Mouse (Mus musculus) embryo, embryonic 9.5 days (tissue): ENCODE measurements around the gene Arid3c.
A peak's percentile ranks its signal among the peaks of the same experiment; 100 is the strongest.

Source experiments
- DNase-seq: peaks from one replicate; pipeline ENCODE4 v3.0.0-alpha.2; 2017; ENCODE audit errors: extremely low spot score

Arid3c gene

GRCm38 (mm10) chr4:41745021-41745420 lies 14.1 kb upstream of the Arid3c start:
- DNase-seq, result no peak

GRCm38 (mm10) chr4:41744131-41744530 lies 13.2 kb upstream of the Arid3c start:
- no peak for DNase-seq

- DNase-seq, result peak; percentile 95
Observed at GRCm38 (mm10) chr4:41741158-41741560, 10.2 kb upstream of the Arid3c start.

- DNase-seq, result no peak
Observed at GRCm38 (mm10) chr4:41740380-41741157, 9.6 kb upstream of the Arid3c start.

GRCm38 (mm10) chr4:41739260-41739659 lies 8.3 kb upstream of the Arid3c start:
- no peak for DNase-seq

GRCm38 (mm10) chr4:41738256-41738603 lies 7.3 kb upstream of the Arid3c start:
- DNase-seq, result no peak

GRCm38 (mm10) chr4:41737602-41738255 lies 6.8 kb upstream of the Arid3c start:
- peak; percentile 65 for DNase-seq

- DNase-seq, result no peak
Observed at GRCm38 (mm10) chr4:41726826-41727621, 3.9 kb downstream of the Arid3c start.

GRCm38 (mm10) chr4:41722918-41723351 lies 8.0 kb downstream of the Arid3c start, which contains the start of gene Dctn3:
Dctn3 (minus strand) TSS chr4:41723170.
- DNase-seq, result peak; percentile 84

- no peak for DNase-seq
Observed at GRCm38 (mm10) chr4:41716834-41717233, 14.1 kb downstream of the Arid3c start.

GRCm38 (mm10) chr4:41715596-41715995 lies 15.3 kb downstream of the Arid3c start:
- no peak for DNase-seq

- DNase-seq, result no peak
Observed at GRCm38 (mm10) chr4:41715082-41715481, 15.9 kb downstream of the Arid3c start.

- DNase-seq, result no peak
Observed at GRCm38 (mm10) chr4:41714276-41714675, 16.7 kb downstream of the Arid3c start.

- peak; percentile 94 for DNase-seq
Observed at GRCm38 (mm10) chr4:41713197-41714067, 17.5 kb downstream of the Arid3c start, which contains the start of gene Rpp25l. Rpp25l (minus strand) TSS chr4:41713534.

GRCm38 (mm10) chr4:41712421-41713196 lies 18.3 kb downstream of the Arid3c start:
- DNase-seq, result no peak

- no peak for DNase-seq
Observed at GRCm38 (mm10) chr4:41711705-41712375, 19.1 kb downstream of the Arid3c start.

- DNase-seq, result no peak
Observed at GRCm38 (mm10) chr4:41710229-41710628, 20.7 kb downstream of the Arid3c start.

- DNase-seq, result peak; percentile 66
Observed at GRCm38 (mm10) chr4:41708192-41708745, 22.7 kb downstream of the Arid3c start.

GRCm38 (mm10) chr4:41707011-41707535 lies 23.9 kb downstream of the Arid3c start:
- peak; percentile 76 for DNase-seq
